Mouse (Mus musculus): ENCODE results near the gene Gm20388. TPM values are rescaled to one million over a fixed set of nuclear protein-coding genes. Genes with fewer than 3 reads are reported as not detected.

Gm20388 gene
- polyA plus RNA-seq, 1 experiment from 2014 or later, result 5.5 TPM

GRCm38 (mm10) chr8:120898008-120898407 is 987.4 kb downstream of the Gm20388 start:
- no peaks in the 10 kb centered on the region for H3K36me3 ChIP-seq
- H3K4me2 ChIP-seq, result no peak overlapping the region
- WGBS, result 50% methylated on average over 4 of the region's 4 CpGs
- H3K27me3 ChIP-seq, result peaks cover 35% of the 10 kb centered on the region
- H3K4me1 ChIP-seq, result peaks cover 63% of the 10 kb centered on the region
- no peak for ATAC-seq (ENCODE audit: borderline replicate concordance, extremely low read depth, low FRiP score, low TSS enrichment)
- no peak overlapping the region for H3K9ac ChIP-seq
- no peak overlapping the region for H3K4me3 ChIP-seq
- H3K9me3 ChIP-seq, result no peaks in the 10 kb centered on the region
- H3K27ac ChIP-seq, result peak overlapping the region; percentile 89

GRCm38 (mm10) chr8:120898828-120899407 is 988.3 kb downstream of the Gm20388 start:
- Histone ChIP-seq H3K9ac (no peak overlapping the region), H3K27ac (peak overlapping the region; percentile 89), H3K27me3 (peaks cover 26% of the 10 kb centered on the region; the same call in 1 of the 2 replicates), H3K4me2 (no peak overlapping the region), H3K36me3 (no peaks in the 10 kb centered on the region), H3K4me1 (peaks cover 59% of the 10 kb centered on the region), H3K4me3 (no peak overlapping the region), H3K9me3 (no peaks in the 10 kb centered on the region)
- 19% methylated on average over 17 of the region's 17 CpGs for WGBS
- ATAC-seq (ENCODE audit: borderline replicate concordance, extremely low read depth, low FRiP score, low TSS enrichment), result peak; percentile 83

- H3K4me3 ChIP-seq, result no peak overlapping the region
These were observed 991.7 kb downstream of the Gm20388 start for GRCm38 (mm10) chr8:120902346-120902745.

GRCm38 (mm10) chr8:120907671-120908070 is 997.0 kb downstream of the Gm20388 start:
- no peak overlapping the region for H3K4me3 ChIP-seq
- H3K9me3 ChIP-seq, result no peaks in the 10 kb centered on the region
- ATAC-seq (ENCODE audit: borderline replicate concordance, extremely low read depth, low FRiP score, low TSS enrichment), result no peak
- 39% methylated on average over 6 of the region's 6 CpGs for WGBS
- peaks cover 20% of the 10 kb centered on the region for H3K4me1 ChIP-seq
- H3K36me3 ChIP-seq, result no peaks in the 10 kb centered on the region
- no peaks in the 10 kb centered on the region for H3K27me3 ChIP-seq
- no peak overlapping the region for H3K4me2 ChIP-seq
- H3K27ac ChIP-seq, result no peak overlapping the region
- H3K9ac ChIP-seq, result no peak overlapping the region

More at GRCm38 (mm10) chr8:120902346-120902745, 991.7 kb downstream of the Gm20388 start:
- Histone ChIP-seq H3K9ac (no peak overlapping the region; the same call in 1 of the 2 replicates), H3K36me3 (no peaks in the 10 kb centered on the region), H3K27me3 (0 out of 2 replicates have a peak, but pooled peaks cover 4% of the 10 kb centered on the region), H3K27ac (peak overlapping the region; percentile 69), H3K9me3 (no peaks in the 10 kb centered on the region), H3K4me2 (no peak overlapping the region), H3K4me1 (peaks cover 32% of the 10 kb centered on the region)
- no peak for ATAC-seq (ENCODE audit: borderline replicate concordance, extremely low read depth, low FRiP score, low TSS enrichment)
- 10% methylated on average over 11 of the region's 11 CpGs for WGBS

GRCm38 (mm10) chr8:120910936-120911335 is 1000.3 kb downstream of the Gm20388 start:
- Histone ChIP-seq H3K36me3 (no peaks in the 10 kb centered on the region), H3K4me2 (no peak overlapping the region), H3K27ac (no peak overlapping the region), H3K9ac (no peak overlapping the region), H3K4me1 (peaks cover 14% of the 10 kb centered on the region), H3K4me3 (no peak overlapping the region), H3K9me3 (no peaks in the 10 kb centered on the region), H3K27me3 (no peaks in the 10 kb centered on the region)
- 58% methylated on average over 2 of the region's 2 CpGs for WGBS
- no peak for ATAC-seq (ENCODE audit: borderline replicate concordance, extremely low read depth, low FRiP score, low TSS enrichment)

- H3K4me1 ChIP-seq, result peaks cover 20% of the 10 kb centered on the region
- H3K4me3 ChIP-seq, result no peak overlapping the region
- no peak for ATAC-seq (ENCODE audit: borderline replicate concordance, extremely low read depth, low FRiP score, low TSS enrichment)
- H3K4me2 ChIP-seq, result no peak overlapping the region
- H3K36me3 ChIP-seq, result no peaks in the 10 kb centered on the region
- no peak overlapping the region for H3K27ac ChIP-seq
- H3K9me3 ChIP-seq, result no peaks in the 10 kb centered on the region
- WGBS, result 21% methylated on average over 6 of the region's 6 CpGs
- no peak overlapping the region for H3K9ac ChIP-seq
- H3K27me3 ChIP-seq, result no peaks in the 10 kb centered on the region
These were observed 1001.8 kb downstream of the Gm20388 start for GRCm38 (mm10) chr8:120912463-120912862.

GRCm38 (mm10) chr8:120916831-120917435 is 1006.3 kb downstream of the Gm20388 start:
- Histone ChIP-seq H3K4me1 (peaks cover 7% of the 10 kb centered on the region; the same call in 1 of the 2 replicates), H3K4me2 (no peak overlapping the region), H3K9me3 (no peaks in the 10 kb centered on the region), H3K36me3 (no peaks in the 10 kb centered on the region), H3K27ac (no peak overlapping the region), H3K27me3 (no peaks in the 10 kb centered on the region), H3K9ac (no peak overlapping the region), H3K4me3 (no peak overlapping the region)
- 50% methylated on average over 14 of the region's 14 CpGs for WGBS
- ATAC-seq (ENCODE audit: borderline replicate concordance, extremely low read depth, low FRiP score, low TSS enrichment), result no peak

- Histone ChIP-seq H3K36me3 (no peaks in the 10 kb centered on the region), H3K9ac (no peak overlapping the region), H3K4me3 (no peak overlapping the region), H3K4me2 (no peak overlapping the region), H3K9me3 (no peaks in the 10 kb centered on the region), H3K27ac (no peak overlapping the region), H3K4me1 (peaks cover 7% of the 10 kb centered on the region; the same call in 1 of the 2 replicates), H3K27me3 (no peaks in the 10 kb centered on the region)
- 79% methylated on average over 4 of the region's 4 CpGs for WGBS
- ATAC-seq (ENCODE audit: borderline replicate concordance, extremely low read depth, low FRiP score, low TSS enrichment), result no peak
These were observed 1009.9 kb downstream of the Gm20388 start for GRCm38 (mm10) chr8:120920527-120920926.

GRCm38 (mm10) chr8:120926201-120926600 is 1015.6 kb downstream of the Gm20388 start:
- Histone ChIP-seq H3K4me2 (no peak overlapping the region), H3K36me3 (no peaks in the 10 kb centered on the region), H3K4me3 (no peak overlapping the region), H3K9me3 (no peaks in the 10 kb centered on the region), H3K27ac (no peak overlapping the region), H3K27me3 (no peaks in the 10 kb centered on the region), H3K4me1 (no peaks in the 10 kb centered on the region), H3K9ac (no peak overlapping the region)
- WGBS, result 74% methylated on average over 9 of the region's 9 CpGs
- no peak for ATAC-seq (ENCODE audit: borderline replicate concordance, extremely low read depth, low FRiP score, low TSS enrichment)

GRCm38 (mm10) chr8:120928082-120928481 is 1017.4 kb downstream of the Gm20388 start:
- Histone ChIP-seq H3K9ac (no peak overlapping the region), H3K27me3 (no peaks in the 10 kb centered on the region), H3K36me3 (no peaks in the 10 kb centered on the region), H3K4me3 (no peak overlapping the region), H3K4me2 (no peak overlapping the region), H3K27ac (no peak overlapping the region), H3K4me1 (no peaks in the 10 kb centered on the region), H3K9me3 (no peaks in the 10 kb centered on the region)
- WGBS, result 79% methylated on average over 6 of the region's 6 CpGs
- ATAC-seq (ENCODE audit: borderline replicate concordance, extremely low read depth, low FRiP score, low TSS enrichment), result no peak

- Histone ChIP-seq H3K27ac (no peak overlapping the region), H3K36me3 (no peaks in the 10 kb centered on the region), H3K27me3 (peaks cover 3% of the 10 kb centered on the region; the same call in 1 of the 2 replicates), H3K9me3 (no peaks in the 10 kb centered on the region), H3K9ac (no peak overlapping the region), H3K4me1 (peaks cover 18% of the 10 kb centered on the region), H3K4me3 (no peak overlapping the region), H3K4me2 (no peak overlapping the region)
- WGBS, result 91% methylated on average over 9 of the region's 9 CpGs
- ATAC-seq (ENCODE audit: borderline replicate concordance, extremely low read depth, low FRiP score, low TSS enrichment), result no peak
These were observed 1024.0 kb downstream of the Gm20388 start for GRCm38 (mm10) chr8:120934596-120934995.

GRCm38 (mm10) chr8:120936685-120937084 is 1026.0 kb downstream of the Gm20388 start:
- no peaks in the 10 kb centered on the region for H3K9me3 ChIP-seq
- no peak overlapping the region for H3K27ac ChIP-seq
- 33% methylated on average over 10 of the region's 10 CpGs for WGBS
- H3K4me1 ChIP-seq, result peaks cover 24% of the 10 kb centered on the region
- H3K27me3 ChIP-seq, result peaks cover 3% of the 10 kb centered on the region; the same call in 1 of the 2 replicates
- no peaks in the 10 kb centered on the region for H3K36me3 ChIP-seq
- no peak for ATAC-seq (ENCODE audit: borderline replicate concordance, extremely low read depth, low FRiP score, low TSS enrichment)
- H3K4me2 ChIP-seq, result no peak overlapping the region
- H3K4me3 ChIP-seq, result no peak overlapping the region
- no peak overlapping the region for H3K9ac ChIP-seq

Measured in lung, embryonic 15.5 days (tissue).